Mouse (Mus musculus) effector memory CD4-positive, alpha-beta T cell, adult 7 months (primary cell): Measurements from ENCODE around the gene Galr2. TPM values are rescaled to one million over a fixed set of nuclear protein-coding genes. Genes with fewer than 3 reads are reported as not detected.

Source experiments
- polyA plus RNA-seq: library from polyadenylated mRNA; unstranded; fragments of 100-300 nt; shearing (Covaris generic); gene quantifications from one replicate; pipeline ENCODE4 v1.2.1, GENCODE M21; 2017

Galr2 gene
- polyA plus RNA-seq, result not detected

GRCm38 (mm10) chr11:116280751-116281663 lies at the start of gene Galr2:
TSS of gene Galr2 (plus strand) at chr11:116280939.

GRCm38 (mm10) chr11:116237742-116238395 lies 42.9 kb upstream of the Galr2 start, which contains the start of gene Evpl:
TSS of gene Evpl (minus strand) at chr11:116238077.

DNA sequence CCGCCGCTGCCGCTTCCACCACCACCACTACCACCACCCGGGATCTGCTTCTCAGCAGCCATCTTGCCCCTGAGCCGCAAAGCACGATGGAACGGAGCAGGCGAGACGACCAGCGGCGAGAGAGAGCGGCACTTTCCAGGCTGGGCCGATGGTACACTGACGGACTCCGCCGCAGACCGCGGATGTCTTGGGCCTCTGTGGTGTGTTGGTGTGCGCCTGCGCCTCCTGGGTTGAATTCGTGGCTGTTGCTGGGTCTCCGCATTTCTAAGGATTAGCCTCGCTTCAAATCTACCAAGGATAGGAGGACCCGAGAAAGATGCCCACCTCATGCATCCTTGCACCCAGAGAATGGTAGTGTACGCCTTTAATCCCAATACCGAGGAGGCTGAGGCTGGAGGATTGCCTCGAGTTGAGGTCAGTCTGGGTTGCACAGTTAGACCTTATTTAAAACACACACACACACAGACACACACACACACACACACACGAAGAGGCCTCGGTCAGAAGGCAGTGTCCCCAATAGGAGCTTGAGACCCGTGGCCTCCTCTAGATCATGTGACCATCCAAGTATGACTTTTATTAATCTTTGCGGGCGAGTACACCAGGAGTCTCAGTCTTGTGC lies 6.6 kb upstream of the Galr2 start, which contains the start of gene Srp68:
Srp68 (minus strand) TSS at position 173 of the 622 bp plus-strand sequence.

GRCm38 (mm10) chr11:116307019-116307725 lies 26.4 kb downstream of the Galr2 start, which contains the start of gene Exoc7:
TSS of gene Exoc7 (minus strand) at chr11:116307233.

Other genes starting within 250 kb of the Galr2 start
- 80.1 TPM for gene Unc13d, start 203.0 kb upstream of the Galr2 start, polyA plus RNA-seq
- 295 TPM for gene Wbp2, start 193.9 kb upstream of the Galr2 start, polyA plus RNA-seq
- not detected for gene Trim47, start 153.7 kb upstream of the Galr2 start, polyA plus RNA-seq
- 10.7 TPM for gene Trim65, start 149.8 kb upstream of the Galr2 start, polyA plus RNA-seq
- 73.6 TPM for gene Mrpl38, start 142.1 kb upstream of the Galr2 start, polyA plus RNA-seq
- gene Fbf1, start 112.8 kb upstream of the Galr2 start, polyA plus RNA-seq, result 6.8 TPM
- 33.3 TPM for gene Ten1, start 82.1 kb upstream of the Galr2 start, polyA plus RNA-seq
- 22.2 TPM for gene Acox1, start 81.9 kb upstream of the Galr2 start, polyA plus RNA-seq
- 0.17 TPM for gene Evpl, start 42.9 kb upstream of the Galr2 start, polyA plus RNA-seq
- 69.2 TPM for gene Srp68, start 6.7 kb upstream of the Galr2 start, polyA plus RNA-seq
- gene Exoc7, start 26.3 kb downstream of the Galr2 start, polyA plus RNA-seq, result 57.6 TPM
- not detected for gene Foxj1, start 54.5 kb downstream of the Galr2 start, polyA plus RNA-seq
- gene Rnf157, start 132.1 kb downstream of the Galr2 start, polyA plus RNA-seq, result 134 TPM
- gene Ubald2, start 153.2 kb downstream of the Galr2 start, polyA plus RNA-seq, result 1,050 TPM
- 0.45 TPM for gene Qrich2, start 185.3 kb downstream of the Galr2 start, polyA plus RNA-seq
- gene Prpsap1, start 213.3 kb downstream of the Galr2 start, polyA plus RNA-seq, result 129 TPM
- gene Sphk1, start 250.0 kb downstream of the Galr2 start, polyA plus RNA-seq, result 1.6 TPM